In genomic region chr12:108534484-108534883, GRCm38 (mm10) we compare ENCODE assay signal across 11 mouse cellular contexts.
"Had no signal": no experiment of that assay in that cellular context is flagged by ENCODE, and none has a peak within 500 bp of the region (broad histone marks: within the 10 kb centered on the region; RNA-seq: fewer than 3 reads in every experiment).

No protein-coding gene starts in this region.

- H3K9ac ChIP-seq: liver, embryonic 13.5 days; lung, embryonic 14.5 days had no signal

- H3K9me3 ChIP-seq: liver, embryonic 13.5 days had no signal

- H3K27ac ChIP-seq: left cerebral cortex, adult 2 months; liver, embryonic 13.5 days had no signal

- DNase-seq: kidney, adult 18-20 months; kidney, postnatal 10 days; kidney, postnatal 36 days; layer of hippocampus, postnatal 36 days; liver, embryonic 13.5 days; lung, embryonic 14.5 days; midbrain, embryonic 14.5 days; thymus, adult 18-20 months; thymus, postnatal 36 days had no signal

- H3K4me2 ChIP-seq: liver, embryonic 13.5 days; lung, embryonic 14.5 days; midbrain, embryonic 11.5 days had no signal

- H3K4me1 ChIP-seq: liver, embryonic 13.5 days had no signal

- H3K36me3 ChIP-seq: liver, embryonic 13.5 days had no signal

- H3K27me3 ChIP-seq: liver, embryonic 13.5 days had no signal

- H3K4me3 ChIP-seq: left cerebral cortex, adult 2 months; liver, embryonic 13.5 days had no signal
